Mouse (Mus musculus) mouse trophoblast stem cell (cell line): Measurements from ENCODE around the gene Smarcc2.

Experiments used
- in situ Hi-C, 2 experiments: fragments of 300-500 bp; cut with MseI, MboI; formaldehyde crosslinking; loops; 2 replicates in 1 of 2; 3 replicates in 1 of 2; pipeline ENCODE4 v1.15.1; 2025

Gene Smarcc2

DNA sequence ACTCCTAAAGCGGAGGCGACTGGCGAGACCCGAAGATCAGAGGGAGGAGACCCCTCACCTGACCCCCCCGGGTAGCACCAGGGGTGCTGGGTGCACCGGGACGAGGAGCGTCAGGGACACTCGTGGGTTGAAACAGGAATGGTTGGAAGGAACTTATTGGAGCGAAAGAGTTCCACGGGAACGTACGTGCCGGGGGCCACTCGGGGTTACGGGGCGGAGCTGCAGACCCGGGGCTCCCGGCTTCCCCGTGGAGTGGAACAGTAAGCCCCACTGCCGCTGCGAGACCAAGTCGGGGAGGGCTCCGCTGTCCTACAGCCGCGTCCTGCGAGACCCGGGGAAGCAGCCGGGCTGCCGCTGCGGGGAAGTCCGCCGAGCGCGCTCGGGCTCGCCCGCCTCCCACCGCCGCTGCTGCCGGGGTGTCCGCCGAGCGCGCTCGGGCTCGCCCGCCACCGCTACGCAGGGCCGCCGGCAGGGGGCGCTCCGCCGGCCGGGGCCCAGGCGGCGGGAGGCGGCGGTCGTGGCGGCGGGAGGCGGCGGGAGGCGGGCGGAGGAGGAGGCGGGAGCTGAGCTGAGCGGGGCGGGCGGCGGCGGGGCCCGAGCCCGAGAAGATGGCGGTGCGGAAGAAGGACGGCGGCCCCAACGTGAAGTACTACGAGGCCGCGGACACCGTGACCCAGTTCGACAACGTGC is at the start of gene Smarcc2:
Gene Smarcc2 (plus strand): TSS at position 530 of the 690 bp plus-strand sequence.
- in situ Hi-C loops = loop anchor here in 1 of 2 experiments (10.0 kb wide), 1 partner anchor 84 kb away; the partner anchor contains the start of gene Ankrd52

- in situ Hi-C loops = no loop called here
Measured at GRCm38 (mm10) chr10:128409692-128410559, 49.1 kb upstream of the Smarcc2 start.

- in situ Hi-C loops = no loop called here
Measured at GRCm38 (mm10) chr10:128410560-128410845, 48.5 kb upstream of the Smarcc2 start.

GRCm38 (mm10) chr10:128411211-128412054 is 47.6 kb upstream of the Smarcc2 start, which contains the start of the genes Nabp2 and Rnf41:
Gene Nabp2 (minus strand): TSS chr10:128411492.
Gene Rnf41 (plus strand): TSS chr10:128411657.
- in situ Hi-C loops = no loop called here

DNA sequence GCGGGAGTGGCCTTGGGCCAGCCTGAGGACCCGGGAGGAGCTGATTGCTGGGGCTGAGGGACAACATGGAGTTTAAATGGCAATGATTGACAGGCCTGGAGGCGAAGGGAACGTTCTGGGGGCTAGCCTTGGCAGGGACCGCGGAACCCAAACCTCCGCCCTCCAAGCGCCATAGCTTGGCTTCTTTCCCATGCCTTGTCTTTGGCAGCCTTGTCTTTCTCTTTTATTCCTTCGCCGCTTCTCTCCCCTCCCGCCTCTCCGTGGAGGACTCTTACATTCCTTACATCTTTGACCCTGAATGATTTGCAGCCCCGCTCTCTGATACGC is 47.0 kb upstream of the Smarcc2 start:
- in situ Hi-C loops = no loop called here

DNA sequence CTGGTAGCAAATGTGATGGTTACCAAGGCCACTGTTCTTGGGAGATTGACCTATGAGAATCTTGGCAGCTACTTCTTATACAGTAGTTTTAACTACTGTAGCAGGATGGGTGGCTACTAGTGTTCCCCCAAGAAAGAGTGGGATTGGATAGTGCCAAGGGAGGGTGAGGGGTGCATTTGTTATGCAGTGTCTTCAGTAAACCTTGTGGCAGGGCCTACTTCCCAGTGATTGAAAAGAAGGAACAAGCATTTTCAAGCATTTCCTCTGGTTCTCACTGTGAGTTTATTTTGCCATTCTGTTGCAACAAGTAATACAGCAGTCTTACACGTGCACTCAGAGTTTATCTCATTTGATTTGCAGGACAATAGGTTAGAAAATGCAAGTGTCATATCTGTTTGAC is 46.5 kb upstream of the Smarcc2 start:
- in situ Hi-C loops = no loop called here

- in situ Hi-C loops = no loop called here
Measured at GRCm38 (mm10) chr10:128413076-128413475, 46.0 kb upstream of the Smarcc2 start.

DNA sequence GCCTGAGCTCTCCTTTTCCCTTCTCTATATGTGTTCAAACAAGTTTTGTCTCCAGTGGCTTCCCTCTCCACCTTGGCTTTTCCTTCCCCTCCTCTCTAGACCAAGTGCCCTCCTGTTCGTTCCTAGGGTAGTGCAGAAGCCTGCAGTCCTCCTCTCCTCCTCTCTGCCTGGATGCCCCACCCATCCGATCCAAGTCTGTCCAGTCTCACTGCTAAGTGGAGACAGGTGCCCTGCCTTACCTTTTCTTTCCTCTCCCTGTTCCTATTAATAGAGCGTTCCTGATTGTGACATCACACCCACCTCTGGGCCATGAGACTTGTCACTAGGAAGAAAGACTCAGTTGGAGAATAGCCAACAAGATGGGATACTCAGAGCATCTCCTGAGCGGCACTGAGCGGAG is 44.2 kb upstream of the Smarcc2 start:
- in situ Hi-C loops = no loop called here

GRCm38 (mm10) chr10:128422426-128422825 is 36.6 kb upstream of the Smarcc2 start:
- in situ Hi-C loops = no loop called here

DNA sequence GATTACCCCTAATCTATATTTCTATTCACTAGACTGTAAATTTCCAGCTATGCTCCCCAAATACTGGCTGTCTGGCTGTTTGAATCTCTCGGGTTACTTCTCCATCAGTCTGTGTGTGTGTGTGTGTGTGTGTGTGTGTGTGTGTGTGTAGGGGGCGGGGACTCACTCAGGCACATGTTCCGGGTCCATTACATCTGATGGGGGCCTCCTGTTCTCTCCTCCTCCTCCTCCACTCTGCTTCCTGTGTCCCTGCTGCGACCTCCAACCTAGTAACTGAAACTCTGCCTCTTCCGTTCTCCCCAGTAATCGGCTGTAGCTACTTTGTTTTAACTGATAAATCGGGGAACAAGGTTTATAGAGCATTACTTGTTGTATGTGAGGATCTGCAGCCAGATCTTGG is 34.4 kb upstream of the Smarcc2 start:
- in situ Hi-C loops = no loop called here

GRCm38 (mm10) chr10:128425260-128425659 is 33.8 kb upstream of the Smarcc2 start:
- in situ Hi-C loops = no loop called here

- in situ Hi-C loops = no loop called here
Measured at GRCm38 (mm10) chr10:128429052-128429451, 30.0 kb upstream of the Smarcc2 start.

DNA sequence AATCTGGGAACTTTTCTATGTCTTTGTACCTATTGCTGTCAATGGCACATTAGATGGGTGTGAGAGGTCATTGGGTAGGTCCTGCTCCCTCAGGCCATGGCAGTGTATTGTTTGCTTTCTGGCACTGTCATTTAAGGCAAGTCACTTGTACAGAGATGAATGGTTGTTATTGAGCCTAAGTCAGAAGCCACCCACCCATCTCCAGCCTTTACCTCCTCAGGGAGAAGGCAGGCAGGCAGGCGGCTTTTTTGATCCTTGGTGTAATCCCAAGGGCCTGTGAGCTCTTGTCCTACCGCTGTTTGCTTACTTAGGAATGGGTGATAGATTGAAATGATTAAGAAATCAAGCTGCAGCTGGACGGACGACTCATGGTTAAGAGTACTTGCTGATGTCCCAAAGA is 29.6 kb upstream of the Smarcc2 start:
- in situ Hi-C loops = no loop called here

DNA sequence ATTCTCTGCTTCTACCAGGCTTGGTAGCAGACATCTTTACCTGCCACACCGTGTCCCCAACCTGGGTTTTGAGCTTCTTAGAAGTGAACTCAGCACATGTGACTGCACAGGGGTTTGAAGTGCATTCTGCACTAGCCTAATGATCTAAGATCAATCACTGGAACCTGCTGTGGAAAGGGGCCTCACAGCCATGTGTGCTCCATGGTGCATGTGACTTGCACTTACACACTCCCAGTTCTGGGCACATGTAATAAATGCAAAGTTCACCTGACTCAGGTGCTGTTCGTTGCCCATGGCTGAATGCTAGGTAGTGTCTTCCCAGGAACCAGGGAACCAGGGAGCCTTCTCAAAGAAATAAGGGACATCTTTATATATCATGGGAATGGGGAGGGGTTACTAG is 25.6 kb upstream of the Smarcc2 start:
- in situ Hi-C loops = no loop called here

GRCm38 (mm10) chr10:128434681-128435080 is 24.4 kb upstream of the Smarcc2 start:
- in situ Hi-C loops = no loop called here

DNA sequence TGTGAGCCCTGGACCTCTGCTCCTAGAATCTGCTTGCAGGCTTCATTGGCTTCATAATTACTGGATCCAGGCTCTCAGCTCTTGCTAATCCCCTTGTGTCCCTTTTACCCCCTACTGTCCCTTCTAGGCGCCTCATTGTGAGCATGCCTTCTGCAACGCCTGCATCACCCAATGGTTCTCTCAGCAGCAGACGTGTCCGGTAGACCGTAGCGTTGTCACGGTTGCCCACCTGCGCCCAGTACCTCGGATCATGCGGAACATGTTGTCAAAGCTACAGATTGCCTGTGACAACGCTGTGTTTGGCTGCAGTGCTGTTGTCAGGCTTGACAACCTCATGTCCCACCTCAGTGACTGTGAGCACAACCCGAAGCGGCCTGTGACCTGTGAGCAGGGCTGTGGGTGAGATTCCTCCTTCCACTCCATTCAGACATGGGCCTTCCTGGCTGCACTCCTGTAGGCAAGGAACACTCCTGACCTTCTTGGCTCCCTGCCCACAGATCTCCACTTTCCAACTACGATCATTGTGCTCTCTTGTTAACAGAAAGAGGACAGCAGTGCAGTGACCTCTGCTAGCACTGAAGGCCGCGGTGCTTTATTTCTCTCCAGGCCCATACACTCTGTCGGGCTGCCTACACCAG is 23.7 kb upstream of the Smarcc2 start:
- in situ Hi-C loops = no loop called here

DNA sequence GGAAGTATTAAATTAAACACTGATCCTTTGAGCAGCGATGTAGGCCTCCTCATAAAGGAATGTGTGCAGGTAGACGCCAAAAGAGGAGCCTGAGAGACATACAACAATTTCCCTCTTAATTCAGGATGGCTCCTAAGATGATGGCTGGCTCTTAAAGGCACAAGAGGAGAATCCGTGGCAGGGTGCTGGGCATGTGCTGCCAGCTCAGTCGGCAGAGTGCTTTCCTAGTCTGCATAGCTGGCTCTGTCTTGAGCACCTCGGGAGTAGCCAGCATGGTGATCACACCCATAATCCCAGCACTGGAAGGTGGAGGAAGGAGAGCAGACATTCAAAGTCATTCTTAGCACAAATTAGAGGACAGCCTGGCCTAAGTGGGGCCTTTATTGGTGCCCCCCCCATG is 23.2 kb upstream of the Smarcc2 start:
- in situ Hi-C loops = no loop called here

GRCm38 (mm10) chr10:128436376-128436775 is 22.7 kb upstream of the Smarcc2 start:
- in situ Hi-C loops = no loop called here

GRCm38 (mm10) chr10:128438675-128439279 is 20.3 kb upstream of the Smarcc2 start:
- in situ Hi-C loops = no loop called here

GRCm38 (mm10) chr10:128440407-128440806 is 18.6 kb upstream of the Smarcc2 start:
- in situ Hi-C loops = no loop called here
